Mouse (Mus musculus) Patski (cell line): Measurements from ENCODE around the gene Pnpla6. TPM values are rescaled to one million over a fixed set of nuclear protein-coding genes. Genes with fewer than 3 reads are reported as not detected.

ENCODE experiments used
- ATAC-seq: fragments of 100-300 bp; one replicate; pipeline ENCODE4 v1.8.0; 2021
- CTCF ChIA-PET: fragments of 350-600 bp; sonication (Branson Sonifier 250); formaldehyde crosslinking; loops from one replicate; lab custom pipeline; 2022; ENCODE audit warnings: inconsistent platforms; lab: Charles Lee
- POLR2A ChIA-PET: fragments of 350-600 bp; sonication (Branson Sonifier 250); formaldehyde crosslinking; loops from one replicate; lab custom pipeline; 2022; ENCODE audit warnings: antibody characterized with exemption, inconsistent platforms; lab: Charles Lee
- DNase-seq: peaks from one replicate; pipeline ENCODE4 v3.0.0-alpha.2; 2011; ENCODE audit warnings: low read depth, low spot score
- H3K27me3 ChIP-seq: fragments of 371-371 bp; one replicate; pipeline ENCODE4 v1.5.1; 2021
- CTCF ChIP-seq: fragments of 100-300 bp; IDR thresholded peaks from one replicate; pipeline ENCODE4 v1.5.1; 2021
- in situ Hi-C: fragments of 300-500 bp; cut with MboI; formaldehyde crosslinking; loops from 3 replicates; pipeline ENCODE4 v1.11.1; 2018; ENCODE audit warnings: low pct_unique_long_range_greater_than_20kb, mixed read lengths
- polyA plus RNA-seq: library from polyadenylated mRNA; unstranded; gene quantifications from one replicate; pipeline ENCODE4 v1.2.3, GENCODE M21; 2021

Gene Pnpla6
- polyA plus RNA-seq: 83.0 TPM

- POLR2A ChIA-PET: interaction anchor here (0.9 to 2.6 kb wide), 5 partner anchors 15 to 107 kb away, joined by 3 to 13 read pairs (median 3); partner anchors contain the start of genes Mcoln1, Pet100 and Zfp358
- CTCF ChIA-PET: interaction anchor here (1.0 to 2.6 kb wide), 3 partner anchors 15 to 161 kb away, joined by 4 to 10 read pairs (median 7); partner anchors contain the start of genes Mcoln1 and Trappc5
- peak; percentile 80 for ATAC-seq
- in situ Hi-C loops: no loop called here
- no peak for TF ChIP-seq CTCF
- H3K27me3 ChIP-seq: no peaks in the 10 kb centered on the region
- no peak for DNase-seq
Measured at GRCm38 (mm10) chr8:3515260-3515671, at the start of gene Pnpla6. Gene Pnpla6 (plus strand): TSS chr8:3515384.

- no peak for TF ChIP-seq CTCF
- in situ Hi-C loops: loop anchor here (5.0 kb wide), 1 partner anchor 210 kb away; the partner anchor contains the start of gene Trappc5
- ChIA-PET POLR2A (interaction anchor here (0.6 to 1.4 kb wide), 7 partner anchors 13 to 62 kb away, joined by 3 to 10 read pairs (median 3); no protein-coding TSS in a partner anchor), CTCF (interaction anchor here (0.6 to 2.5 kb wide), 6 partner anchors 13 to 210 kb away, joined by 3 to 6 read pairs (median 3); partner anchors contain the start of gene Zfp358)
- DNase-seq (peak; percentile 83), ATAC-seq (peak; percentile 97)
- no peaks in the 10 kb centered on the region for H3K27me3 ChIP-seq
Measured at GRCm38 (mm10) chr8:3467006-3467885, 47.9 kb upstream of the Pnpla6 start, which contains the start of gene Pex11g. Gene Pex11g (minus strand): TSS chr8:3467680.

DNA sequence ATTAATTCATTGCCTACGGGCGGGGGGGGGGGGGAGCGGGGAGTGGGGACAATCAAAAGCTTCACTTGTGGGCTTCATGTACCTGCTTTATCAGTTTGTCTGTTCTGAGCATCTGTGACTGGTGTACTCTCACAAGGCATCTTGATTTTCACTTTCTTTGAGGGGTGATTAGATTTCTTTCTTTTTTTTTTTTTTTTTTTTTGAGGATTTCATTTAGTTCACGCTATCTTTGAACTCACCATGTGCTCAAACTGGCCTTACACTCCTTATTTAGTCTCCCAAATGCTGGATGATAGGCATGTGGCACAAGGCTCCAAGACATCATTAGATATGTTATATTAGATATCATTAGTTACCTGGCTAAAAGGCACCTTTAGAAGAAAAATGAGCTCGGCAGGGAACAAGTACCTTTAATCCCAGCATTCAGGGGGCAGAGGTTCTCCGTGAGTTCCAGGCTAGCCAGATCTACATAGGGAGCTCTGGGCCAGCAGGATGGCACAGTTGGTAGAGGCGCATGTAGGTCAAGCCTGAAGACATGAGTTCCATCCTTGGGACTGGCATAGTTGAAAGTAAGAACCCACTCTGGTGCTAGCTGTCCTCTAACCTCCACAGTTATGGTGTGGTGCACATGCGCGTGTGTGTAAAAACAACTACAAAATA lies 47.2 kb upstream of the Pnpla6 start:
- no peak for DNase-seq
- no peak for TF ChIP-seq CTCF
- in situ Hi-C loops: loop anchor here (5.0 kb wide), 1 partner anchor 209 kb away; the partner anchor contains the start of gene Trappc5
- no peak for ATAC-seq
- ChIA-PET POLR2A (interaction anchor here (0.6 to 1.4 kb wide), 4 partner anchors 15 to 62 kb away, joined by 3 to 6 read pairs (median 3); no protein-coding TSS in a partner anchor), CTCF (interaction anchor here (0.7 to 2.5 kb wide), 7 partner anchors 12 to 209 kb away, joined by 3 to 6 read pairs (median 4); partner anchors contain the start of gene Zfp358)
- no peaks in the 10 kb centered on the region for H3K27me3 ChIP-seq

DNA sequence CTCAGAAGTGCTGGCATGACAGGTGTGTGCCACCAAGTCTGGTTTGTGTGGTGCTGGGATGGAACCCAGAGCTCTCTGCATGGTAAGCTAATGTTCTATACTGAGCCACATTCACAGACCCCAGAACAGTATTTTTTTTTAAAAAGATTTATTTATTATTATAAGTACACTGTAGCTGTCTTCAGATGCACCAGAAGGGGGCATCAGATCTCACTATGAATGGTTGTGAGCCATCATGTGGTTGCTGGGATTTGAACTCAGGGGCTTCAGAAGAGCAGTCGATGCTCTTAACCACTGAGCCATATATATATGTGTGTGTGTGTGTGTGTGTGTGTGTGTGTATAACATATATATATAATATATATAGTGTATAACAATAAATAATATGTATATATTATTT lies 46.3 kb upstream of the Pnpla6 start:
- DNase-seq: no peak
- no peaks in the 10 kb centered on the region for H3K27me3 ChIP-seq
- POLR2A ChIA-PET: interaction anchor here (1.4 kb wide), 1 partner anchor 39 kb away, joined by 3 read pairs; no protein-coding TSS in a partner anchor
- in situ Hi-C loops: loop anchor here (5.0 kb wide), 1 partner anchor 208 kb away; the partner anchor contains the start of gene Trappc5
- peak; percentile 59 for TF ChIP-seq CTCF
- no peak for ATAC-seq
- CTCF ChIA-PET: interaction anchor here (1.1 to 2.5 kb wide), 5 partner anchors 23 to 120 kb away, joined by 4 to 6 read pairs (median 4); partner anchors contain the start of gene Zfp358

- ATAC-seq: no peak
- H3K27me3 ChIP-seq: no peaks in the 10 kb centered on the region
- DNase-seq: no peak
- ChIA-PET POLR2A (no interaction called here), CTCF (no interaction called here)
- in situ Hi-C loops: no loop called here
- no peak for TF ChIP-seq CTCF
Measured at GRCm38 (mm10) chr8:3470562-3470961, 44.6 kb upstream of the Pnpla6 start, which contains the start of gene Tex45. Gene Tex45 (plus strand): TSS chr8:3470862.

- no peak for DNase-seq
- H3K27me3 ChIP-seq: no peaks in the 10 kb centered on the region
- ATAC-seq: no peak
- in situ Hi-C loops: no loop called here
- ChIA-PET POLR2A (no interaction called here), CTCF (no interaction called here)
- TF ChIP-seq CTCF: no peak
Measured at GRCm38 (mm10) chr8:3475715-3476429, 39.3 kb upstream of the Pnpla6 start.

DNA sequence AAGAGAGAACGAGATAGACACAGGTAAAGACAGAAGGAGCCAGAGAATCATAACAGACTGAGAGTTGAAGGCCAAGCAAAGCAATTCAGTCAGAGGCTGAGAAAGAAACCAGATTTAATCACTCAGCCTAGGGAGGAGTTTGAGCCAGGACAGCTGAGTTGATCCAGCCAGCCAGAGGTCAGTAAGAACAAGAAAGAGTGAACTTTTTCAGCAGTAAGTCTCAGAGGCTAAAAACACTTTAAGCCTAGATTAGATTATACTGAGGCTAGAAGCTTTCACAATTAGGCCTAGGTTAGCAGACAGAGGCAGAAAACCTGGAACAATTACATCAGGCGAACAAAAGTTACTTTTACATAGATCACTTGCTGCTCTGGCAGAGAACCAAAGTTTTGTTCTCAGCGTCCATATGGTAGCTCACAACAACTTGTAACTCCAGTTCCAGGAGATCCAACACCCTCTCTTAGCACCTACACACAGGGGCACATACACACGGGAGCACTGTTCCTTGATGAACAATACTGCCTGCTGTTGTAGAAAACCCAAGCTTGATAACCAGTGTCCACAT lies 34.9 kb upstream of the Pnpla6 start:
- TF ChIP-seq CTCF: no peak
- DNase-seq: no peak
- H3K27me3 ChIP-seq: no peaks in the 10 kb centered on the region
- in situ Hi-C loops: no loop called here
- ChIA-PET POLR2A (interaction anchor here (1.2 kb wide), 2 partner anchors 12 to 14 kb away, joined by 5 to 10 read pairs; partner anchors contain the start of gene Zfp358), CTCF (interaction anchor here (1.1 to 1.6 kb wide), 3 partner anchors 11 to 17 kb away, joined by 3 to 4 read pairs (median 3); no protein-coding TSS in a partner anchor)
- ATAC-seq: no peak

DNA sequence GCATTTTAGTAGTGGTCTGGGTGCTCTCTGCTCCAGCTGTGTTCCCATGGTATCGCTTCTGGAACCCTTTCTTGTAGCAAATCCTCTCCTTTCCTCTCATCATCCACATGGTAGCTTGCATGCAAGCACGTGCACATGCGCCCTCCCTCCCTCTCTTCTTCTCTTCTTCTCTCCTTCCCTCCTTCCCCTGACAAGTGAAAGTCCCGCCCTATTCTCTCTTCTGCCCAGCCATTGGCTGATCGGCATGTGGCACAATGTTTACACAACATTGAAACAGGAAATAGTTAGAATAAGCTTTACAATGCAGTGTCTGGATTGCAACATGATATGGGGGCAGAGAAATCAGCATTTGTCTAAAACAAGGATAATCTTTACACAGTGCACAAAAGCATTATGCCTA lies 33.6 kb upstream of the Pnpla6 start:
- CTCF ChIA-PET: interaction anchor here (1.1 to 1.2 kb wide), 3 partner anchors 10 to 110 kb away, joined by 3 to 4 read pairs (median 3); no protein-coding TSS in a partner anchor
- TF ChIP-seq CTCF: no peak
- no peak for ATAC-seq
- in situ Hi-C loops: no loop called here
- no peaks in the 10 kb centered on the region for H3K27me3 ChIP-seq
- POLR2A ChIA-PET: interaction anchor here (1.2 kb wide), 1 partner anchor 11 kb away, joined by 5 read pairs; the partner anchor contains the start of gene Zfp358
- no peak for DNase-seq

GRCm38 (mm10) chr8:3482240-3482740 lies 32.9 kb upstream of the Pnpla6 start:
- TF ChIP-seq CTCF: no peak
- no peak for DNase-seq
- ChIA-PET POLR2A (no interaction called here), CTCF (interaction anchor here (1.2 kb wide), 1 partner anchor 9 kb away, joined by 3 read pairs; no protein-coding TSS in a partner anchor)
- ATAC-seq: no peak
- H3K27me3 ChIP-seq: no peaks in the 10 kb centered on the region
- in situ Hi-C loops: no loop called here
